Mouse (Mus musculus): ENCODE measurements around the gene Snrpa.

Gene Snrpa

DNA sequence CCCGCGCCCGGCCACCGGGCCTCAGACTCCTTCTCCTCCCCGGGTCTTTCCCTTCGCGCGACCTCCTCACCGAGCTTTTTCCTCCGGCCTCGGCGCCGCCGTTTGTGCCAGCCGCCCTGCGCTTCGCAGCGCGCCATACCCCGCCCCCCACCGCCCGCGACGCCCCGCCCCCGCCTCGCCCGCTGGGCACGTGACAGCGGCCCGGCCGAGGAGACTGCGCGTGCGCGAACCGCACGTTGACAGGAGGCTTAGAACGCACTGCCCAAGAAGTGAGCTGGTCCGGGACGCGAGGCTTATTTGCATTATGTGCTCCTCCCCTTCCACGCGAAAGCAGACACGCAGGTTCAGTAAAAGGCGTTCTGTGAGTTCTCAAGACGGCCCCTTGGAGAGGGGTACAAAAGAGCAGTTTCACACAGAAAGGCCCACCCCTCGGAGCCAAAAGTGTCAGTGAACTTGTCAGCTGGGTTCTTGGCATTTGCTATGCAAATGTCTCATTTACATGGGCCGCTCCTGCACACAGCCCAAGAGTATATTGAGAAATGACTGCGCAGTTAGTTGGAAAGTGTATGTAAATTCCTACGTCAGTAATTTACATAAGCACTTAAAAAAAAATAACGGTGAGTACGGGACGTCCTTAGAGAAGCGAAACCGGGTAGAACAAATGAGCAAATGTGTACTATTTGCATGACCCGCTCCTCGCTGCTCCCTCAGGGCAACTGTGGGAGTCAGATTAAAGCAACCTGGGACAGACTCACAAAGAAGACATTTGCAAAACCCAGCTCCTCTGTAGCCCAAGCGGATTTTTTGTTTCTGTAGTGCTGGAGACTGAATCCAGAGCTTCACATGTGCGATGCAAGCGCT is 29.2 kb downstream of the Snrpa start, which contains the start of gene Egln2:
Gene Egln2, minus strand, starts transcription at position 189 of the 861 bp plus-strand sequence.
- DNase-seq (ENCODE audit: low spot score in 2 of 2): peak; percentile 93 to 96

DNA sequence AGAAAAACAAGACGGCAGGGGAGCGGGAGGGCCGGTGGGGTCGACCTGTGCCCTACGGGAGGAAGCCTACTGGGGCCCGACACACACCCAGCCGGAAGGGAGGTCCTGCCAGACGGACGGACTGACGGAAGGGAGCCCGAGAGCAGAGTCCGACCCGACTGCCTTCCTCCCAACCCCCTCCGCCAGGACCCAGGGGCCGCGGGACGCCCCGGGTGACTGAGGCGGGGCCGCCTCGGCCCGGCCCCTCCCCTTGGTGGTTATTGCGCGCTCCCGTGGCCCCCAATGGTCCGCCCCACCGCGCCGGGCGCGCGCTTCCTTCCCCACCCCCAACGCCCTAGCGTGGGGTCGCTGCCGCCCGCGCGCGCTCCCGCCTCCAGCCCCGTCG is 29.9 kb downstream of the Snrpa start:
- DNase-seq (ENCODE audit: low spot score in 2 of 2): peak; percentile 80 to 84

DNA sequence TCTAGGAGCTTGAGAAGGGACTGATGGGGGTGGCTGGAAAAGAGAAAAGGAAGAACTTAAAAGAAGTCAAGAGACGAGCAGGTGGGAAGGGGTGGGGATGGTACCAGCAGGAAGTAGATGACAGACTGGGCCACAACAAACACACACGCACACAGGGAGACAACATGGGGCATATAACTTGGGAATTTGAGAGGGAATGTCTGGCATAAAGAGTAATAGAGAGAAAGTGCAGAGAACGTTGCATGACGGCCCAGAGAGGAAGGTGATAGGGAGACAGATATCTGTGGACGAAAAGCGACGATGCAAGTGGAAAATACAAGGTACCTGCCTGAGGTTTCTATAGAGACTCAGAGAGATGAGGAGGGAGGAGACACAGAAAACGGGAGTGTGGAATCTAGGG is 30.4 kb downstream of the Snrpa start:
- no peak for DNase-seq (ENCODE audit: low spot score in 2 of 2)

DNA sequence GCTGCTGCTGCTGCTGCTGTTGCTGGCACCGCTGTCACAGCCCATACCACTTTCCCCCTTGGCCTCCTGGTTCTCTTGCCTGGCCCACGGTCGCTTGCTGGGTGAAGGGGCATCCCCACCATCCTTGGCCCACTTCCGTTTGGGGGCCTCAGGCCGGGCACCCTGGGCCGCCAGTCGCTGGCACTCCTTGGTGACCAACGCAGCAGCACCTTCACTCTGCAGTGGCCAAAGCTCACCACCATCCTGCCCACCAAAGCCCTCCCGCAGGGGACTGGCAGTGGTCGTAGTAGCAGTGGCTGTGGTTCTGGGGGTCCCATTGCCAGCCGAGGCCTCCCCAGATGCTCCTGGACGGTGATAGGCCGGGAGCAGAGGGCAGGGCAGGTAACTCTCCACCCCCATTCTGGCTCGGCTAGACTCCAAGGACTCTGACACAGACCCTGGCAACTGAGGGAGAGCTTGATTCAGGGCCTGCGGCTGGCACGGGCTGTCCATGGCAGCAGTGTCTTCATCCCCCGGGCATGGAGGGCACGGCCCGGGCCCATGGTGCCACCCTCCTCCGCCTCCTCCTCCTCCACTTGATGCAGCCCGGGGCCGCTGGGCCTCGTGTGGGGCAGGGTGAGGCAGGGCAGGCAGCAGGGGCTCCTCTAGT is 30.9 kb downstream of the Snrpa start:
- no peak for DNase-seq (ENCODE audit: low spot score in 2 of 2)

DNA sequence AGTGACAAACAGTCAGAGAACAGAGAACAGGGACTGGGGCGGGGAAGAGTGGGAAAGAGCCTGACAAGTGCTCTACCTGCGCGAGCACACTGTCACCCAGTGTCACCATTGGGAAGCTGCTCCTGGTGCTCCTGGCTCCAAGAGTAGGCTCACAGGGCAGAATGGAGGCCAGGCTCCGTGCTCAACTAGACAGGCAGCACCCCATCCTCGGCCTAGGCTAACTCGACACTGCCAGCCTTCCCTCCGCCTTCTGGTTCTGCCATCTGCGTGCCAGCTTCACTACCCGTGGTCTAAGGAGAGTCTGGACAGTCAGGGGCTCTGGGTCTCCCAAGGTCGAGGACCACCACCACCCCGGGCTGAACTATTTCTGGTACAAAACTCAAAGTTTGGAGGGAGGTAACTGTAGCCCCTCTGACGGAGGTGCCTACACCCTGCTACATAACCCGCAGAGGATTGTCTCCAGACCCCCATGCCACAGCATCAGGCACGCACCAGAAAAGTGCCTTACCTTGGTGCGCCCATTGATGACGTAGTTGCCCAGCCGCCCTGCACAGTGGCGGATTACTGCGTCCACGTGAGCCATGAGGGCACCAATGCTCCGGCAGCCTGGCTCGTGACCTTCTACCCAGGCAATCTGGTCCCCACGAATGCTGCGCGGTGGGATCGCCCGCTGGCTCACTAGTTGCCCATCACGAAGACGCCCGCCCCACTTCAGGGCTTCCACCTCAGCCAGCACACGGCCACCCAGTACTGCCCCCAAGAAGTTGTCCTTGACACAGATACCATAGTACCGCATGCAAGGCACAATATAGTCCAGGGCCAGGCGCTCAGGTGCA is 31.7 kb downstream of the Snrpa start:
- DNase-seq (ENCODE audit: low spot score in 2 of 2): no peak

DNA sequence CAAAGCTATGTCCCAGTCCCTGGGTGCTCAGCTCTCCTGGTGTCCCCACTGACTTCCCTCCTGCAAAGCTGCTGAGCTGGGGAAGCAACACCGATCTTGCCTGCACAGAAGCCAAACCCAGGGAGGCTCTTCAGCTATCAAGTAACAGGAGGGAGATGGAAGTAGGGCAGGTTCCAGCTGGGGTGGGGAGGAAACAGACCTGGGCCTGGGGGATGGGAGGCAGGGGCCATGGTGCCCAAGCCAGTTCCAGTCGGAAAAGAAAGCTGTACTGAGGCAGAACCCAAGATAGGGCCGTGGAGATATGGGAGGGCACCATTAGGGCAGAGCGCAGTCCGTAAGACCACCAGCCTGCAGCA is 32.6 kb downstream of the Snrpa start:
- DNase-seq (ENCODE audit: low spot score in 2 of 2): no peak

DNA sequence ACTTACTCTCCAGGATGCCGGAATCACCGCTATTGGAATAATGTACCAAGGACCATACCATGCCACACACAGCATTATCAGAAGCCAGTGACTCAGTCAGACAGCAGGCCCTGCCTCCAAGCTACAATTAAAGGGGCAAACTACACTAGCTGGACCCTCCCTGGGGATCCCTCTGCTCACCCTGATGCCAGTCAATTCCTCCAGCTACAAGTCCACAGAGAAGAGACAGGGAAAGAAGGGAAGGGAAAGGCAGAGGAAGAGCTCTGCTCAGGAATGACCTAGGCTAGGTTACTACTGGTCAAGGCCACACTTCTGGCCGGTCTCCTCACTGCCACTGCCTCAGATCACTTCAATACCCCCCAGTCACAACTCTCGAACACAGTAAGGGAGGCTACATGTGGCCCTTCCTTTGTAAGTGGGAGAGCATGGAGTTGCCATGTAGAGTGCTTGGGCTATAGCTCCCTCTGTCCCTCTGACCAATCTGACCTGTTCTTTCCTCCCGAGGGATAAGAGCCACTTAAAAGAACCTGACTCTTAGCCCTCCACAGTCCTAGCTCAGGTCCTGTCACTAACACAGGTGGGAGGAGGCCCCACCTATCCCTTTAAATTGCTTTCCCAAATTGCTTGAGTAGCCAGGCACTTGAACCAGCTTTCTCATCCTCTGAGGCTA is 33.2 kb downstream of the Snrpa start:
- no peak for DNase-seq (ENCODE audit: low spot score in 2 of 2)

DNA sequence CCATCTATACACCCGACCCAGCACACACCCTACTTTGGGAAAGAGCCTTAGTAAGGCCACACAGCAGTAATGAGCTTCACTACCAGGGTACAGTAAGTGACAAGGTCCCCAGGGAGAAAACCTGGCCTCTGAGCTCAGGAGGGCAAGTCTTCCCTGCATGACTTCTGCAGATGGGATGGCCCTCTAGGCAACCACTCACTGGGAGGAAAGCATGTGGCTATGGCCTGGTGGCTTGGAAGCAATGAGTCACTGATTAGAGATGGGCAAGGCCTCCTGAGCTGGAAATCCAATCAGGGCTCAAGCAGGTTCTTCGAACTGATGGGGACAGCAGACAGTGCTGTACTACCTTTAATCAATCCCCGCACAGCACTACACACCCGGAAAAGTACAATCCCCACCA is 34.3 kb downstream of the Snrpa start:
- no peak for DNase-seq (ENCODE audit: low spot score in 2 of 2)

DNA sequence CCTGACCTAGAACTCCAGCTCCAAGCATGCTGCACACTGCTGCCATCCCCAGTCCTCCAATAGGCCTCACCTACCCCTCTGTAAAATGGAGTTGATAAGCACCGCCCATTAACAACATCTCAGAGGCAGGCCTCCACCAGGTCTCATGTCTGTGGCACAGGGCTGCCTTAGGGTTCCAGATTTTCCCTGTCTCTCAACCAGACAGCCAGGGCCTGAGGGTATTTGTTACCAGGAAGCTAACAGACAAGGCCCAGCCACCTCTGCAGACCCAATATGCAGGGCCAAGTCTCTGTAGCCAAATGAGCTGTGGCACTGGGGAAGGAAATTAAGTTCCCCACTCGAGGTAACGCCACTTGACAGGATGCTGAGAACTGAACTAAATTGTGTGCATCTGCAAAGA is 35.1 kb downstream of the Snrpa start:
- DNase-seq (ENCODE audit: low spot score in 2 of 2): no peak

DNA sequence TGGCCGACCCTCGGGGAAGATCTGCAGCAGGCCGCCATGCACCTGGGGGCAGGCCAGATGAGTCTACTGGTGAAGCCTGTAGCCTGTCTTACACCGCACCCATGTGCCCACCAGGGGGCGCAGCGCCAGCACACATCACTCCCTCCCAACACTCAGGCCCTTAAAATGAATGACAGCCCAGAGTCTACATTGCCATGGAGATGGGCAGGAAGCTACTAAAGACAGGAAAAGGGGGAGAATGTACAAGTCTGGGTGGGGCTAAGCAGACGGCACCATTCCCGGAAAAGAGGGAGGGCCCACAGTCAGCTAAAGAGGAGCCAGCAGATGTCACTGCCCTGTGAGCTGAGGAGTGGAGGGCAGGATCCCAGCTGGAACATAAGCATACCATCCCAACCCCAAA is 36.2 kb downstream of the Snrpa start:
- peak; percentile 78 to 87 for DNase-seq (ENCODE audit: low spot score in 2 of 2)

DNA sequence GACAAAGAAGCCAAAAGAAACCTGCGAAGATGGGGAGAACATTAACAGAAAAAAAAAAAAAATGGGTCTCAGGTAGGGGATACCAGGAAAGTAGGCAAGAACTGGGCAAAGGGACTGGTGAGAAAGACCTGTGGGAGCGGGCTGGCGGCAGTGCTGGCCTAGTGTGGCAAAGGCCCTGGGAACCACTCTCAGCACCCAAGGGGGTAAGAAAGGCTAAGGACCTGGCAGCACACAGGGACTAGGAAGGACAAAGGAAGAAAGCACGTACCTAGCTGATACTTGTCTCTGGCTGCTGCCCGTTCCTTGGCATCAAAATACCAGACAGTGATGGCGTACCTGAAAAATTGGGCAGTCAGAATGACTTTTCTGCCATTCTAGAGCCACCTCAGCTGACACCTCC is 36.8 kb downstream of the Snrpa start:
- no peak for DNase-seq (ENCODE audit: low spot score in 2 of 2)

DNA sequence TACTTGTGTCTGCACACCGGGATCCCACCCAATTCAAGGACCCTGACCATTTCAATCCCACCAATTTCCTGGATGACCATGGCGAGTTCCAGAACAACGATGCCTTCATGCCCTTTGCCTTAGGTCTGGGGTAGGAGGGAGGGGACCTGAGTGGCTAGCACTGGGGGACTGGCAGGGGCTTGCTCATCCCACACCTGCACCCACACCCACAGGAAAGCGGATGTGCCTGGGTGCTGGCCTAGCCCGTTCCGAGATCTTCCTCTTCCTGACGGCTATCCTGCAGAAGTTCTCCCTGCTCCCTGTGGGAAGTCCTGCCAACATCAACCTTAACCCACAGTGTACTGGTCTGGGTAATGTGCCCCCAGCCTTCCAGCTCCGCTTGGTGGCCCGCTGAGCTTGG is 37.9 kb downstream of the Snrpa start:
- no peak for DNase-seq (ENCODE audit: low spot score in 2 of 2)

DNA sequence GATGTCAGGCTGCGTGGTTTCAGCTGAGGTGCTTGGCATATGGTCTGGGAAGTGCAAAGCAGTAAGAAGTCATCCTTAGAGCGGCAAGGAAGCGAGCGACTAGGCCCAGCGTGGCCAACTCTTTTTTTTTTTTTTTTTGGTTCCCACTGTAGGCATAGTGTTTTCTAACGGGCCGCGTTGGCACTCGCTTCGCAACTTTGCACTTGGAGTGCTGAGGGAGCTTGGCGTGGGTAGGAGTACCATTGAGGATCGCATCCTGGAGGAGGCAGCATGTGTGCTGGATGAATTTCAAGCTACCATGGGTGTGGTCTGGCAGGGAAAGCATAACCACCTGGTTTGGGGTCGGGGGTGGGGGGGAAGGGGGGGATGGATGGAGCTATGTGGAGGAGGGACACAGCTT is 40.1 kb downstream of the Snrpa start:
- no peak for DNase-seq (ENCODE audit: low spot score in 2 of 2)

DNA sequence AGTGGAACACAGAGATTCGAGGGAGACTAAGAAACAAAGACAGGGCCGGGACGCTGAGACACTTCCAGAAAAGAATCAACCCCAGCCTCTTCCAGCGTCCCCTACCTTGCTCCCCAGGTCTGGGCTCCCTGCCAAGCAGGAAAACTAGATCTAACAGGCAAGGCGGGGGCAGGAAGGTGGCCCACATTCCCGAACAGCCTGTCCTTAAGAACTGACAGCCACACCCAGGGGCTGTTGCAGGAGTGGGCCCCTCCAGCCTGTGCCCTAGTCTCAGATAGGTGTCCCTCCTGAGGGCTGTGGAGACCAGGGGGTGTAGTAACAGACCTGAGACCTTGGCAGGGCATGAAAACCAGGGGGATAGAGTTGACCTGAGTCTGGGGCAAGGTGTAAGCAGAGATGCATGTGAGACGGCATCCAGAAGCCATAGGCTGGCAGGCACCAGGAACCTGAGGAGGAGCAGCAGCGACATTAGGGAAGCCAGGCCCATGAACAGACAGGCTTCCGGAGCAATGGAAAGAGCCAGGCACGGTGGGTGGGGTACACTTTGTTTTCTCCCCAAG is 42.8 kb downstream of the Snrpa start, which contains the start of gene Cyp2t4:
Gene Cyp2t4, plus strand, starts transcription at position 510 of the 560 bp plus-strand sequence.
- no peak for DNase-seq (ENCODE audit: low spot score in 2 of 2)

Measured in natural killer cell, adult 2 months (primary cell).